Mouse (Mus musculus) thymus, postnatal 25 days (tissue): ENCODE measurements at regions not wholly inside any gene's neighbourhood (a gene's known extent, or its start where the extent isn't known, plus 50 kb on each side); places are given as distances from the start of the nearest gene placed in this dataset.
A peak's percentile ranks its signal among the peaks of the same experiment; 100 is the strongest.
"Not testable (repeated sequence)": the region's sequence is repeated elsewhere in the genome, so short reads cannot be mapped to it uniquely, and the experiment has no call there.

Experiments
- DNase-seq: peaks from one replicate; pipeline ENCODE4 v3.0.0; 2022

DNA sequence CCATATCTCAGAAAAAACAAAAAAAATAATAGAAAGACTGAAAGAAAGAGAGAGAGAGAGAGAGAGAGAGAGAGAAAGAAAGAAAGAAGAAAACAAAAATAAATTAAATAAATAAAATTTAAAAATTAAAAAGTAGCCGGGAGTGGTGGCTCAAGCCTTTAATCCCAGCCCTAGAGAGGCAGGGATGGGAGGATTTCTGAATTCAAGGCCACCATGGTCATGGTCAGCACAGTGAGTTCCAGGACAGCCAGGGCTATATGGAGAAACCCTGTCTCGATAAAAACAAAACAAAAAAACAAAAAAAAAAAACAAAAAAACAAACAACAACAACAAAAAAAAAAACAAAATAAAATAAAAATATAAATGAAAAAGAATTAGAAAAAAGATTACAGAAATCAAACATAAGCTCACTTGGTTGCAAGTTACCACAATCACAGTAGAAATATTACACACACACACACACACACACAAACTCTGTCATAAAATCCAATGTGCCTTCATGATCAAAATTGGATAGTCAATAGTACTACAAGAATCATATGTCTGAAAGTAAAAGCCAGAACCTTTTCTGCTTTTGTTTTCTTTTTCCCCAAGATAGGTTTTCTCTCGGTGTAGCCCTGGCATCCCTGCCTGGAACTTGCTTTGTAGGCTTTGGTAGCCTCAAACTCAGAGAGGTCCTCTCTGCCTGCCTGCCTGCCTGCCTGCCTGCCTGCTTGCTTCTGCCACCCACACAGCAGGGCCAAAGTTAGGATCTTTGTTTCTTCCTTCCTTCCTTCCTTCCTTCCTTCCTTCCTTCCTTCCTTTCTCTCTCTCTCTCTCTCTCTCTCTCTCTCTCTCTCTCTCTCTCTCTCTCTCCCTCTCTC is 476.1 kb upstream of the Olfr161 start:
- DNase-seq, result peak; percentile 35

DNA sequence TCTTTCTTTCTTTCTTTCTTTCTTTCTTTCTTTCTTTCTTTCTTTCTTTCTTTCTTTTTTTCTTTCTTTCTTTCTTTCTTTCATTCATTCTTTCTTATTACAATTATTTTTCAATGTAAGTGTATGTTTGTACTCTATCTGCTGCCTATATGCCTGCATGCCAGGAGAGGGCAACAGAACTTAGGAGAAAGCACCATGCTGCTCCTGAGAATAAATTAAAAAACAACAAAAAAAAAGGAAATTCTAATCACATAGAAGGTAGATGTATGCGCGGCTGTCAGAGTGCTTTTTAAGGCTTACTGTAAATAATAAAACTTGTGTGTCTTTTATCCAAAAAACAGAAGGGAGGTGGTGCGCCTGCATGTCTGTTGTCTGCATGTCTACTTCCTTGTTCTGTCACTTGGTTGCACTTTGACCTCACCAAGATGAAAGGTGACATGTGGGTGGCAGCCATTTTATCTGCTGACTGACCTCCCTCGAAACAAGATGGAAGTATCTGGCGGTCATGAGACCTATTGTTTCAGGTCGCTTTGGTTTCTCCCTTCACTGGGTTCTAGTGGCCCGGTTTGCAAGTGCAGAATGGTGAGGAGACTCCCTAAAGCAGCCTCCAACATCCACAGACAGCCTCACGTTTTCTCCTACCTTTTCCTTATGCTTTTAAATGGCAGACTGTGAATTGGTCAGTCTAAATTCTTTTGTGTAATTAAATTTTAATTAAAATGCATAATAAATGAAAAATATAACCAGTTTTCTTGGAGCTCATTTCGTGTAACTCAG is 475.3 kb upstream of the Olfr161 start:
- peak; percentile 4 for DNase-seq

DNA sequence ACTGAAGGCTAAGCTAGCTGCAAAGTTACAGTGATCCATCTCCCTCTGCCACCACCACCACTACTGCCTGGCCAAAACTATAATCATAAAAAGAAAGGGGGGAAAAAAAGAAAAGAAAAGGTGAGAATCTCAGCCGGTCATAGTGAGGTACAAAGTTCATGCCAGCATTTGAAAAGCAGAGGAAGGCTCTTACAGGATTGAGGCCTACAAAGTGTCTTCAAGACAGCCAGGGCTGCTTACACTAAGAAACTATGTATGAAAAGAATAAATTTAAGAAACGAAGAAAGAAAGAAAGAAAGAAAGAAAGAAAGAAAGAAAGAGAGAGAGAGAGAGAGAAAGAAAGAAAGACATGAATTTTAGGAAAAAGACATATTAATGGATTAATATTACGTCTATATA is 474.7 kb upstream of the Olfr161 start:
- peak; percentile 20 for DNase-seq

DNA sequence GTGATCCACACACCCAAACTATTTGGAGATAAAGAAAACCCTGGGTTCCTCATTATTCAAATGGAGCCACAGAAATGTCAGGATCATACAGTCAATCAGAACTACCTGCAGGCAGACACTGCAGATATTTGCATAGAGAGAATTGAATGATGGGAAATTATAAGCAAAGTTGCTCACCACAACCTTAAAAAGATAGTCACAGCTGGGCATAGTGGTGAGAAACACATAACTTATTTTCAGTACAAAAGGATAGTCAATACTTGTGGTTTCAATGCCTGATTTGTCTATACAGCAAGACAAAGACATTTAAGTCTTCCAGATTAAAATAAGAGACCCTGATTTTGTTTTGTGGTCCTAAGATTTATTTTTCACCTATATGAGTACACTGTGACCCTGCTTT is 469.6 kb upstream of the Olfr161 start:
- DNase-seq, result not testable (repeated sequence)

DNA sequence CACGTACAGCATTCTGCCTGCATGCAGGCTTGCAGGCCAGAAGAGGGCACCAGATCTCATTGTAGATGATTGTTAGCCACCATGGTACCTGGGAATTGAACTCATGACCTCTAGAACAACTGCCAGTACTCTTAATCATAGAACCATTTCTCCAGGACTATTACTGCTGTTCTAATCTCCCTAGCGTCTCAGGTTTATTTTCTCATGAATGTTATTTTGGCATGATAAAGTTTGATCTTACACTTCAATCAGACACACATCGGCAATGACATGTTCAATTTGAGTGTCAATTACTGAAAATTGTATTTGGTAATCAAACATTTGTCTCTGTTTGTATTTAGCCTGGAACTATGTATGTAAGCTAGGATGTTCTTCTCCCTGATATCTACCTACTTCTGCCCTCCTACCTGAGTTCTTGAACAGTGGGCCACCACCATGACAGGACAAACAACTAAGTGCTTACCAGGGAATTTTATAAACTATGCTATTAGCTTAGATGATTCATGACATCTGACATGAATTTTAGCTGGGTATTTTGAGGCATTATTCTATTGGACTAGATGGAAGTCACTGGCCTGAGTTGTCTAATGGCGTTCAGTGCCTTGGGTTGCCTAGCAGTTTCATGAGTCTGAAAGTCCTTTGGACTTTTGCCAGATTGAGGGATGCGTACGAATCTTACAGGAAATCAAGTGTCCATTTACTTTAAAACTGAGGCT is 468.5 kb upstream of the Olfr161 start:
- DNase-seq, result not testable (repeated sequence)

DNA sequence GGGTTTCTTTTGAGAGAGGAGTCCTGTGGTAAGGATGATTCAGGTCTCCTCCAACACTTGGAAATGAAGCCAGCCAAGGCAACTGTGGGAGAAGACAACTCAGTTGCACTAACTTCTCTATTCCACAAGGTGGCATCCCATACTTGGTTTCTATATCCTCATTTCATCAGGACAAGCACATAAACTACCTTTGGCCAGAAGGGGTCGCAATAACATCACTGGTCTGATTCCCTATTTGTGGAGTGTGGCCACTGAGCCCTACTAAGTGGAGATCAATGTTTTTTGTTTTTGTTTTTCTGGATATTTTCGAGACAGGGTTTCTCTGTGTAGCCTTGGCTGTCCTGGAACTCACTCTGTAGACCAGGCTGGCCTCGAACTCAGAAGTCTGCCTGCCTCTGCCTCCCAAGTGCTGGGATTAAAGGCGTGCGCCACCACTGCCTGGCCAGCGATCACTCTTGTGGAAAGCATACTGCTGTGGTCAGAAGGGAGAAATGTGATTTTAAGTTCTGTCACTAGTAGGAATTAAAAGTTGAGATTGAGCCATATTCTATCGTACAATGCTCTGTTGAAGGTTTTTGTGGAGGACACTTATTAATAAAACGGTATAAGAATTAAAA is 467.9 kb upstream of the Olfr161 start:
- peak; percentile 35 for DNase-seq

DNA sequence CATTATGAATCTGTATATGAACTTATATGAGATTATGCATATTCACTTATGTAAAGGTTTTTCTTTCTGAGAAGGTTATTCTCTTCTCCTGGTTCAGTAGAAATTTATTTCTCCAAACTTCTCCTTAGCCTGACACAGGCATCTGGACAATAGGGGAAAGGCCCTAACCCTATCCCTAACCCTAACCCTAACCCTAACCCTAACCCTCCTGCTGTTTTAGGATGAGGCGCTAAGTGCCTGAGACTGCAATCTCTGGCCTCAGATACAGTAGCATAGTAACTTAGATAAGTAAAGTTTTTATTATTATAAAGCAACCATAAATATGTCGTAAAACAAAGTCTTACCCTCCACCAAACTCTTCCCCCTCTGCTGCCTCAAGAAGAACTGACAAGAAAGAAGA is 463.5 kb upstream of the Olfr161 start:
- not testable (repeated sequence) for DNase-seq
